Mouse (Mus musculus) intestine, embryonic 14.5 days (tissue): Measurements from ENCODE around the gene Cacna1c. TPM values are rescaled to one million over a fixed set of nuclear protein-coding genes. Genes with fewer than 3 reads are reported as not detected.

Source experiments
- ATAC-seq: fragments of 200-750 bp; cut with Nextera tagmentation; replicated peaks from 2 replicates; pipeline ENCODE4 v1.8.0; 2017; ENCODE audit warnings: low read depth, moderate number of reproducible peaks, moderate TSS enrichment, moderate library complexity; ENCODE audit not compliant: low FRiP score, low TSS enrichment
- DNase-seq: peaks from one replicate; pipeline ENCODE4 v3.0.0-alpha.2; 2018; ENCODE audit warnings: low spot score
- H3K27ac ChIP-seq: fragments of 300-500 bp; sonication (generic); 2 replicates; pipeline ENCODE4 v1.5.1; 2014; ENCODE audit warnings: low read depth, mild to moderate bottlenecking, control low read depth
- H3K27me3 ChIP-seq: fragments of 300-500 bp; sonication (generic); replicated peaks from 2 replicates; pipeline ENCODE4 v1.6.1; 2014; ENCODE audit warnings: low read length, control low read depth; ENCODE audit not compliant: control insufficient read depth, insufficient read depth
- H3K36me3 ChIP-seq: fragments of 300-500 bp; sonication (generic); 2 replicates; pipeline ENCODE4 v1.6.1; 2014; ENCODE audit warnings: low read length, control low read depth; ENCODE audit not compliant: control insufficient read depth, insufficient read depth
- H3K4me1 ChIP-seq: fragments of 300-500 bp; sonication (generic); replicated peaks from 2 replicates; pipeline ENCODE4 v1.6.1; 2014; ENCODE audit warnings: low read length, control low read depth, mixed read lengths; ENCODE audit not compliant: control insufficient read depth, insufficient read depth
- H3K4me2 ChIP-seq: fragments of 300-500 bp; sonication (generic); 2 replicates; pipeline ENCODE4 v1.6.1; 2014; ENCODE audit warnings: low read length
- H3K4me3 ChIP-seq: fragments of 300-500 bp; sonication (generic); 2 replicates; pipeline ENCODE4 v1.5.1; 2014; ENCODE audit warnings: low read depth, low read length, control low read depth, mixed read lengths
- H3K9ac ChIP-seq: fragments of 300-500 bp; sonication (generic); 2 replicates; pipeline ENCODE4 v1.6.1; 2014; ENCODE audit warnings: mild to moderate bottlenecking, low read length
- H3K9me3 ChIP-seq: fragments of 300-500 bp; sonication (generic); 2 replicates; pipeline ENCODE4 v1.6.1; 2016; ENCODE audit warnings: low read length, control low read depth; ENCODE audit not compliant: control insufficient read depth
- WGBS: fragments of 180-500 bp; shearing (Covaris S2); extraction: QIAGEN DNeasy Blood & Tissue Kit; methylation state at CpG from one replicate; pipeline ENCODE4 v1.1.7; 2014; 5-methylcytosine and 5-hydroxymethylcytosine counted together
- polyA plus RNA-seq: library from polyadenylated mRNA; unstranded; fragments of >200 nt; fragmentation: Nextera tagmentation; extraction: Ambion mirVana; gene quantifications from 2 replicates; pipeline ENCODE4 v1.2.1, GENCODE M21; 2014

Gene Cacna1c
- polyA plus RNA-seq, 1 experiment from 2014 or later: 6.5 TPM

- H3K4me2 ChIP-seq: no peak overlapping the region
- ATAC-seq (no peak), DNase-seq (no peak)
- no peak overlapping the region for H3K27ac ChIP-seq
- no peak overlapping the region for H3K4me3 ChIP-seq
- H3K27me3 ChIP-seq: no peaks in the 10 kb centered on the region
- no peak overlapping the region for H3K9ac ChIP-seq
- 0 out of 2 replicates have a peak, but pooled peaks cover 2% of the 10 kb centered on the region for H3K4me1 ChIP-seq
- 81% methylated on average over 11 of the region's 11 CpGs for WGBS
- no peaks in the 10 kb centered on the region for H3K9me3 ChIP-seq
- H3K36me3 ChIP-seq: no peaks in the 10 kb centered on the region
Observed at GRCm38 (mm10) chr6:119228861-119229603, 32.8 kb upstream of the Cacna1c start.

GRCm38 (mm10) chr6:119227001-119227400, 30.8 kb upstream of the Cacna1c start:
- Histone ChIP-seq H3K36me3 (no peaks in the 10 kb centered on the region), H3K4me1 (0 out of 2 replicates have a peak, but pooled peaks cover 2% of the 10 kb centered on the region), H3K27ac (no peak overlapping the region), H3K9ac (no peak overlapping the region), H3K4me2 (no peak overlapping the region), H3K9me3 (no peaks in the 10 kb centered on the region), H3K4me3 (no peak overlapping the region), H3K27me3 (no peaks in the 10 kb centered on the region)
- no peak for DNase-seq
- WGBS: 89% methylated on average over 8 of the region's 8 CpGs
- ATAC-seq: no peak

GRCm38 (mm10) chr6:119225731-119226130, 29.5 kb upstream of the Cacna1c start:
- no peak overlapping the region for H3K4me3 ChIP-seq
- no peak overlapping the region for H3K9ac ChIP-seq
- WGBS: 87% methylated on average over 6 of the region's 6 CpGs
- DNase-seq (no peak), ATAC-seq (no peak)
- peaks cover 3% of the 10 kb centered on the region; the same call in 1 of the 2 replicates for H3K36me3 ChIP-seq
- H3K27ac ChIP-seq: no peak overlapping the region
- no peaks in the 10 kb centered on the region for H3K27me3 ChIP-seq
- H3K4me2 ChIP-seq: no peak overlapping the region
- 0 out of 2 replicates have a peak, but pooled peaks cover 2% of the 10 kb centered on the region for H3K4me1 ChIP-seq
- no peaks in the 10 kb centered on the region for H3K9me3 ChIP-seq

- H3K27me3 ChIP-seq: no peaks in the 10 kb centered on the region
- H3K27ac ChIP-seq: no peak overlapping the region
- no peak for DNase-seq
- H3K4me1 ChIP-seq: 0 out of 2 replicates have a peak, but pooled peaks cover 2% of the 10 kb centered on the region
- H3K36me3 ChIP-seq: peaks cover 3% of the 10 kb centered on the region; the same call in 1 of the 2 replicates
- WGBS: 78% methylated on average over 12 of the region's 12 CpGs
- H3K4me3 ChIP-seq: no peak overlapping the region
- H3K9ac ChIP-seq: no peak overlapping the region
- no peaks in the 10 kb centered on the region for H3K9me3 ChIP-seq
- ATAC-seq: no peak
- no peak overlapping the region for H3K4me2 ChIP-seq
Observed at GRCm38 (mm10) chr6:119225226-119225625, 29.0 kb upstream of the Cacna1c start.

GRCm38 (mm10) chr6:119224451-119225195, 28.4 kb upstream of the Cacna1c start:
- Histone ChIP-seq H3K27ac (no peak overlapping the region), H3K36me3 (peaks cover 8% of the 10 kb centered on the region; the same call in 1 of the 2 replicates), H3K9me3 (no peaks in the 10 kb centered on the region), H3K27me3 (no peaks in the 10 kb centered on the region), H3K4me3 (no peak overlapping the region), H3K4me2 (no peak overlapping the region), H3K4me1 (0 out of 2 replicates have a peak, but pooled peaks cover 2% of the 10 kb centered on the region), H3K9ac (no peak overlapping the region)
- DNase-seq (no peak), ATAC-seq (no peak)
- WGBS: 49% methylated on average over 13 of the region's 13 CpGs

- peak; percentile 79 for DNase-seq
- H3K9ac ChIP-seq: no peak overlapping the region
- peaks cover 22% of the 10 kb centered on the region for H3K36me3 ChIP-seq
- H3K4me1 ChIP-seq: 0 out of 2 replicates have a peak, but pooled peaks cover 2% of the 10 kb centered on the region
- H3K4me2 ChIP-seq: no peak overlapping the region
- no peak overlapping the region for H3K27ac ChIP-seq
- ATAC-seq: peak; percentile 69; the same call in 1 of the 2 replicates
- no peaks in the 10 kb centered on the region for H3K9me3 ChIP-seq
- 47% methylated on average over 10 of the region's 10 CpGs for WGBS
- H3K27me3 ChIP-seq: no peaks in the 10 kb centered on the region
- H3K4me3 ChIP-seq: no peak overlapping the region
Observed at GRCm38 (mm10) chr6:119220297-119220696, 24.1 kb upstream of the Cacna1c start.

GRCm38 (mm10) chr6:119219237-119219870, 23.1 kb upstream of the Cacna1c start:
- peaks cover 29% of the 10 kb centered on the region for H3K36me3 ChIP-seq
- WGBS: 86% methylated on average over 15 of the region's 15 CpGs
- H3K9me3 ChIP-seq: no peaks in the 10 kb centered on the region
- ATAC-seq: no peak
- H3K4me3 ChIP-seq: no peak overlapping the region
- DNase-seq: no peak
- H3K9ac ChIP-seq: no peak overlapping the region
- H3K27ac ChIP-seq: no peak overlapping the region
- H3K4me1 ChIP-seq: 0 out of 2 replicates have a peak, but pooled peaks cover 2% of the 10 kb centered on the region
- H3K4me2 ChIP-seq: no peak overlapping the region
- no peaks in the 10 kb centered on the region for H3K27me3 ChIP-seq

- H3K4me3 ChIP-seq: no peak overlapping the region
- DNase-seq (no peak), ATAC-seq (no peak)
- no peak overlapping the region for H3K9ac ChIP-seq
- H3K9me3 ChIP-seq: no peaks in the 10 kb centered on the region
- H3K27me3 ChIP-seq: no peaks in the 10 kb centered on the region
- H3K4me2 ChIP-seq: no peak overlapping the region
- WGBS: 75% methylated on average over 5 of the region's 5 CpGs
- H3K4me1 ChIP-seq: no peaks in the 10 kb centered on the region
- peaks cover 29% of the 10 kb centered on the region for H3K36me3 ChIP-seq
- no peak overlapping the region for H3K27ac ChIP-seq
Observed at GRCm38 (mm10) chr6:119218591-119218990, 22.4 kb upstream of the Cacna1c start.
